Comparison of ENCODE assay signal across 9 mouse cellular contexts in genomic region chr14:52022244-52022708, GRCm38 (mm10). TPM values are rescaled to one million over a fixed set of nuclear protein-coding genes. Genes with fewer than 3 reads are reported as not detected.
DNase-seq lines count a peak whose midpoint lies in the region; ATAC-seq and TF ChIP-seq lines count a peak whose summit lies in the region.
"Had no signal": no experiment of that assay in that cellular context is flagged by ENCODE, and none has a peak within 500 bp of the region (broad histone marks: within the 10 kb centered on the region; RNA-seq: fewer than 3 reads in every experiment).

No protein-coding gene starts in this region.

- no peak overlapping the region for H3K4me3 ChIP-seq in lung, embryonic 14.5 days (ENCODE audit: low read depth, low read length)
- no peak overlapping the region for H3K4me3 ChIP-seq in lung, adult 2 months (replicated peaks; ENCODE audit: extremely low read depth, low read depth, low read length)
- peak overlapping the region; percentile 32; the same call in 1 of the 2 replicates for H3K4me3 ChIP-seq in embryonic facial prominence, embryonic 15.5 days (replicated peaks)
- H3K4me3 ChIP-seq in intestine, postnatal 0 days (ENCODE audit: low read depth, low read length), result peak overlapping the region; percentile 30; the same call in 1 of the 2 replicates
- no peak overlapping the region for H3K4me3 ChIP-seq in neural tube, embryonic 13.5 days

- H3K9ac ChIP-seq in lung, embryonic 14.5 days, result no peak overlapping the region
- 0 out of 2 replicates have a peak overlapping the region, but pooled peaks have one; percentile 7 for H3K9ac ChIP-seq in embryonic facial prominence, embryonic 15.5 days
- no peak overlapping the region for H3K9ac ChIP-seq in intestine, postnatal 0 days (ENCODE audit: low read depth, low read length)
- H3K9ac ChIP-seq in neural tube, embryonic 13.5 days, result 0 out of 2 replicates have a peak overlapping the region, but pooled peaks have one; percentile 41

- no peak for TF ChIP-seq POLR2A in lung, adult 2 months (IDR thresholded peaks at IDR 0.05; ENCODE audit: borderline replicate concordance, extremely low read depth, low read depth, low read length)

- DNase-seq in lung, embryonic 14.5 days, result no peak
- no peak for DNase-seq in lung, adult 2 months
- no peak for DNase-seq in left cerebral cortex, adult 11 months (ENCODE audit: low spot score)
- no peak for DNase-seq in layer of hippocampus, adult 9-10 months (ENCODE audit: low spot score)

- ATAC-seq in lung, embryonic 14.5 days (ENCODE audit: insufficient read depth), result no peak
- ATAC-seq in embryonic facial prominence, embryonic 15.5 days (ENCODE audit: insufficient number of reproducible peaks, low FRiP score, low TSS enrichment, low read depth), result no peak
- ATAC-seq in intestine, postnatal 0 days, result no peak
- no peak for ATAC-seq in neural tube, embryonic 13.5 days (ENCODE audit: low read depth)
- ATAC-seq in monocyte, adult 5-6 weeks (replicated peaks; ENCODE audit: insufficient number of reproducible peaks, low FRiP score, low TSS enrichment, poor library complexity, severe bottlenecking), result no peak

- H3K27me3 ChIP-seq in lung, embryonic 14.5 days (ENCODE audit: insufficient read depth, low read length), result no peaks in the 10 kb centered on the region
- H3K27me3 ChIP-seq in embryonic facial prominence, embryonic 15.5 days, result no peaks in the 10 kb centered on the region
- no peaks in the 10 kb centered on the region for H3K27me3 ChIP-seq in intestine, postnatal 0 days (replicated peaks; ENCODE audit: control insufficient read depth, insufficient read depth, low read length)
- H3K27me3 ChIP-seq in neural tube, embryonic 13.5 days, result no peaks in the 10 kb centered on the region

- TF ChIP-seq CTCF in lung, embryonic 14.5 days (IDR thresholded peaks at IDR 0.05; ENCODE audit: low read depth), result no peak
- no peak for TF ChIP-seq CTCF in lung, adult 2 months (IDR thresholded peaks at IDR 0.05; ENCODE audit: insufficient read depth, low read length)
- TF ChIP-seq CTCF in intestine, postnatal 0 days (IDR thresholded peaks at IDR 0.05; ENCODE audit: low read depth), result no peak

- WGBS in lung, embryonic 14.5 days, result 59% methylated on average over 3 of the region's 3 CpGs
- 59% methylated on average over 3 of the region's 3 CpGs for WGBS in lung, adult 2 months
- WGBS in embryonic facial prominence, embryonic 15.5 days, result 57% methylated on average over 3 of the region's 3 CpGs
- WGBS in intestine, postnatal 0 days, result 67% methylated on average over 3 of the region's 3 CpGs
- 70% methylated on average over 3 of the region's 3 CpGs for WGBS in neural tube, embryonic 13.5 days

- H3K9me3 ChIP-seq in lung, embryonic 14.5 days (ENCODE audit: low read depth, low read length), result no peaks in the 10 kb centered on the region
- no peaks in the 10 kb centered on the region for H3K9me3 ChIP-seq in embryonic facial prominence, embryonic 15.5 days (replicated peaks)
- no peaks in the 10 kb centered on the region for H3K9me3 ChIP-seq in intestine, postnatal 0 days (ENCODE audit: control insufficient read depth)
- H3K9me3 ChIP-seq in neural tube, embryonic 13.5 days, result no peaks in the 10 kb centered on the region

- peak overlapping the region; percentile 89 for H3K27ac ChIP-seq in lung, embryonic 14.5 days (ENCODE audit: low read depth)
- peak overlapping the region; percentile 82 for H3K27ac ChIP-seq in embryonic facial prominence, embryonic 15.5 days (replicated peaks)
- 0 out of 2 replicates have a peak overlapping the region, but pooled peaks have one; percentile 75 for H3K27ac ChIP-seq in intestine, postnatal 0 days (ENCODE audit: low read depth, low read length)
- 0 out of 2 replicates have a peak overlapping the region, but pooled peaks have one; percentile 79 for H3K27ac ChIP-seq in neural tube, embryonic 13.5 days (replicated peaks)

- H3K36me3 ChIP-seq in lung, embryonic 14.5 days (ENCODE audit: insufficient read depth), result no peaks in the 10 kb centered on the region
- no peaks in the 10 kb centered on the region for H3K36me3 ChIP-seq in embryonic facial prominence, embryonic 15.5 days
- H3K36me3 ChIP-seq in intestine, postnatal 0 days (ENCODE audit: control insufficient read depth, insufficient read depth), result no peaks in the 10 kb centered on the region
- H3K36me3 ChIP-seq in neural tube, embryonic 13.5 days, result no peaks in the 10 kb centered on the region

- H3K4me2 ChIP-seq in lung, embryonic 14.5 days, result peak overlapping the region; percentile 55
- H3K4me2 ChIP-seq in embryonic facial prominence, embryonic 15.5 days (replicated peaks), result peak overlapping the region; percentile 56
- peak overlapping the region; percentile 65; the same call in 1 of the 2 replicates for H3K4me2 ChIP-seq in intestine, postnatal 0 days (replicated peaks; ENCODE audit: low read depth)
- H3K4me2 ChIP-seq in neural tube, embryonic 13.5 days, result peak overlapping the region; percentile 54

- H3K4me1 ChIP-seq in lung, embryonic 14.5 days (ENCODE audit: insufficient read depth), result peaks cover 11% of the 10 kb centered on the region; the same call in 1 of the 2 replicates
- H3K4me1 ChIP-seq in lung, adult 2 months (ENCODE audit: control insufficient read depth, insufficient read depth, low read length), result peaks cover 2% of the 10 kb centered on the region; the same call in 1 of the 2 replicates
- peaks cover 35% of the 10 kb centered on the region for H3K4me1 ChIP-seq in embryonic facial prominence, embryonic 15.5 days
- no peaks in the 10 kb centered on the region for H3K4me1 ChIP-seq in intestine, postnatal 0 days (replicated peaks; ENCODE audit: control insufficient read depth, insufficient read depth, low read length)
- H3K4me1 ChIP-seq in neural tube, embryonic 13.5 days (replicated peaks), result peaks cover 40% of the 10 kb centered on the region

RNA-seq across cellular contexts. Expression of gene Zfp219, which starts 1.7 kb away (rescaled TPM):
- 25.8 and 28.3 TPM in 2 replicates for polyA plus RNA-seq in lung, embryonic 14.5 days (2014; fragmentation: Nextera tagmentation; extraction: Ambion mirVana)
- 84.8 and 87.6 TPM in 2 replicates for polyA plus RNA-seq in lung, adult 2 months (2012; rRNA removed)
- 33.7 and 33.8 TPM in 2 replicates for polyA plus RNA-seq in embryonic facial prominence, embryonic 15.5 days (2015; fragmentation: Nextera tagmentation; extraction: Ambion mirVana)
- polyA plus RNA-seq in intestine, postnatal 0 days (2015; fragmentation: Nextera tagmentation; extraction: Ambion mirVana), result 11.9 and 12.5 TPM in 2 replicates
- 32.3 and 32.5 TPM in 2 replicates for polyA plus RNA-seq in neural tube, embryonic 13.5 days (2015; fragmentation: Nextera tagmentation; extraction: Ambion mirVana)
- 7.1 to 11.0 TPM (median 8.5 TPM) in 3 replicates for total RNA-seq in monocyte, adult 5-6 weeks (2017)

RNA-seq across cellular contexts. Expression of gene Tmem253, which starts 6.8 kb away (rescaled TPM):
- polyA plus RNA-seq in lung, embryonic 14.5 days (2014; fragmentation: Nextera tagmentation; extraction: Ambion mirVana), result 0.35 and 0.74 TPM in 2 replicates
- polyA plus RNA-seq in lung, adult 2 months (2012; rRNA removed), result 0.58 and 0.69 TPM in 2 replicates
- 0.53 and 0.60 TPM in 2 replicates for polyA plus RNA-seq in embryonic facial prominence, embryonic 15.5 days (2015; fragmentation: Nextera tagmentation; extraction: Ambion mirVana)
- 221 and 224 TPM in 2 replicates for polyA plus RNA-seq in intestine, postnatal 0 days (2015; fragmentation: Nextera tagmentation; extraction: Ambion mirVana)
- polyA plus RNA-seq in neural tube, embryonic 13.5 days (2015; fragmentation: Nextera tagmentation; extraction: Ambion mirVana), result not detected in 2 replicates
- total RNA-seq in monocyte, adult 5-6 weeks (2017), result 0.97 TPM in 1 of 3 replicates, not detected in the others

RNA-seq across cellular contexts. Expression of gene Olfr221, which starts 20.0 kb away (rescaled TPM):
- polyA plus RNA-seq in lung, embryonic 14.5 days (2014; fragmentation: Nextera tagmentation; extraction: Ambion mirVana), result not detected in 2 replicates
- not detected in 2 replicates for polyA plus RNA-seq in lung, adult 2 months (2012; rRNA removed)
- polyA plus RNA-seq in embryonic facial prominence, embryonic 15.5 days (2015; fragmentation: Nextera tagmentation; extraction: Ambion mirVana), result 0.19 TPM in 1 of 2 replicates, not detected in the other
- polyA plus RNA-seq in intestine, postnatal 0 days (2015; fragmentation: Nextera tagmentation; extraction: Ambion mirVana), result not detected in 2 replicates
- polyA plus RNA-seq in neural tube, embryonic 13.5 days (2015; fragmentation: Nextera tagmentation; extraction: Ambion mirVana), result not detected in 2 replicates
- total RNA-seq in monocyte, adult 5-6 weeks (2017), result not detected in 3 replicates
- total RNA-seq: adrenal gland, postnatal 4 days had no signal

RNA-seq across cellular contexts. Expression of gene Arhgef40, which starts 37.8 kb away (rescaled TPM):
- 96.8 and 108 TPM in 2 replicates for polyA plus RNA-seq in lung, embryonic 14.5 days (2014; fragmentation: Nextera tagmentation; extraction: Ambion mirVana)
- polyA plus RNA-seq in lung, adult 2 months (2012; rRNA removed), result 70.0 and 72.8 TPM in 2 replicates
- polyA plus RNA-seq in embryonic facial prominence, embryonic 15.5 days (2015; fragmentation: Nextera tagmentation; extraction: Ambion mirVana), result 144 and 150 TPM in 2 replicates
- 18.2 and 19.7 TPM in 2 replicates for polyA plus RNA-seq in intestine, postnatal 0 days (2015; fragmentation: Nextera tagmentation; extraction: Ambion mirVana)
- 69.0 and 72.9 TPM in 2 replicates for polyA plus RNA-seq in neural tube, embryonic 13.5 days (2015; fragmentation: Nextera tagmentation; extraction: Ambion mirVana)
- 2.5 to 9.0 TPM (median 3.2 TPM) in 3 replicates for total RNA-seq in monocyte, adult 5-6 weeks (2017)

Comparison
In these comparisons a context has a peak if more than half of its experiments do, and no peak if none do; other contexts are left out.
1. H3K4me3 ChIP-seq: peak in embryonic facial prominence, embryonic 15.5 days (single experiment) and intestine, postnatal 0 days (single experiment); none in lung, embryonic 14.5 days (single experiment), lung, adult 2 months (single experiment) and neural tube, embryonic 13.5 days (single experiment).
2. H3K9ac ChIP-seq: peak in embryonic facial prominence, embryonic 15.5 days (single experiment) and neural tube, embryonic 13.5 days (single experiment); none in lung, embryonic 14.5 days (single experiment) and intestine, postnatal 0 days (single experiment).
3. RNA of gene Tmem253, which starts 6.8 kb away (polyA plus RNA-seq): 221 to 224 TPM in intestine, postnatal 0 days; 0.35 to 0.74 TPM in lung, embryonic 14.5 days, 0.53 to 0.60 TPM in embryonic facial prominence, embryonic 15.5 days, 0.58 to 0.69 TPM in lung, adult 2 months and not detected in neural tube, embryonic 13.5 days; every median in the first group is over 100 times any median in the second.
4. Peak in every context shown above with its lines, with median percentiles within 50 percentile points of each other: H3K27ac ChIP-seq and H3K4me2 ChIP-seq.